Mouse (Mus musculus): ENCODE measurements around the gene Hils1. TPM values are rescaled to one million over a fixed set of nuclear protein-coding genes. Genes with fewer than 3 reads are reported as not detected.

Gene Hils1
- polyA plus RNA-seq, 1 experiment, result not detected

GRCm38 (mm10) chr11:94952169-94952568 is 15.2 kb upstream of the Hils1 start:
- Histone ChIP-seq H3K27me3 (ENCODE audit: control insufficient read depth, insufficient read depth, insufficient read length) (no peaks in the 10 kb centered on the region), H3K79me2 (ENCODE audit: control insufficient read depth, insufficient read depth) (no peaks in the 10 kb centered on the region), H3K79me3 (ENCODE audit: low read depth) (no peaks in the 10 kb centered on the region), H3K36me3 (ENCODE audit: control insufficient read depth, insufficient read depth) (peaks cover 3% of the 10 kb centered on the region), H3K4me3 (ENCODE audit: insufficient read depth, poor library complexity, severe bottlenecking) (no peak overlapping the region), H3ac (ENCODE audit: control insufficient read depth, insufficient read length, low read depth) (no peak overlapping the region)
- no peak for TF ChIP-seq MAX (IDR thresholded peaks at IDR 0.05)

GRCm38 (mm10) chr11:94955103-94955502 is 12.3 kb upstream of the Hils1 start:
- H3K79me2 ChIP-seq (ENCODE audit: control insufficient read depth, insufficient read depth), result no peaks in the 10 kb centered on the region
- no peaks in the 10 kb centered on the region for H3K79me3 ChIP-seq (ENCODE audit: low read depth)
- H3K27me3 ChIP-seq (ENCODE audit: control insufficient read depth, insufficient read depth, insufficient read length), result no peaks in the 10 kb centered on the region
- no peak overlapping the region for H3ac ChIP-seq (ENCODE audit: control insufficient read depth, insufficient read length, low read depth)
- TF ChIP-seq MAX (IDR thresholded peaks at IDR 0.05) (no peak), MYOG (IDR thresholded peaks at IDR 0.05; ENCODE audit: control insufficient read depth, extremely low read depth, insufficient read length) (no peak), MYOD1 (IDR thresholded peaks at IDR 0.05; ENCODE audit: control insufficient read depth, insufficient read length, low read depth) (no peak), USF1 (IDR thresholded peaks at IDR 0.05; ENCODE audit: low read depth) (no peak), CEBPB (IDR thresholded peaks at IDR 0.05; ENCODE audit: low read depth) (no peak), CTCF (IDR thresholded peaks at IDR 0.05; ENCODE audit: control insufficient read depth, insufficient read depth, insufficient read length) (no peak), FOSL1 (IDR thresholded peaks at IDR 0.05; ENCODE audit: insufficient read depth, low read length, poor library complexity, severe bottlenecking) (no peak)
- no peaks in the 10 kb centered on the region for H3K36me3 ChIP-seq (ENCODE audit: control insufficient read depth, insufficient read depth)
- H3K4me3 ChIP-seq (ENCODE audit: insufficient read depth, poor library complexity, severe bottlenecking), result no peak overlapping the region

DNA sequence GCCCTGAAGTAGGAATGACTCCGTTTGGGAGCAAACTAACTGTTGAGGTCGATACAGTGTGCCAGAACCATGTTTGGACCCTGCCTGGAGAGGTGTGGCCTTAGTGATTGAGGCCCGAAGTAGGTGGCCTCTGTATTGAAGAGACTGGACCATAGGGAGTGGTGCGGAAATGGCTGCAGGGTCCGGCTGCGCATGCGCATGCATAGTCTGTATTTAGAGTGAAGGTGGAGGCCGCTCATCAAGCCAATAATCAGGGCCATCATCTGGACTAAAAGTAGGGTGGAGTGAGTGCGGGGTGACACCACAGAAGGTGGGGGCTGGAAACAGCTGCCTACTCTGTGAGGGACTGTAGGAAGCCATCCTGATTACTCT is 9.7 kb upstream of the Hils1 start:
- no peaks in the 10 kb centered on the region for H3K79me3 ChIP-seq (ENCODE audit: low read depth)
- TF ChIP-seq MYOG (IDR thresholded peaks at IDR 0.05; ENCODE audit: control insufficient read depth, extremely low read depth, insufficient read length) (no peak), MAX (IDR thresholded peaks at IDR 0.05) (no peak), USF1 (IDR thresholded peaks at IDR 0.05; ENCODE audit: low read depth) (no peak), CEBPB (IDR thresholded peaks at IDR 0.05; ENCODE audit: low read depth) (no peak), CTCF (IDR thresholded peaks at IDR 0.05; ENCODE audit: control insufficient read depth, insufficient read depth, insufficient read length) (no peak), FOSL1 (IDR thresholded peaks at IDR 0.05; ENCODE audit: insufficient read depth, low read length, poor library complexity, severe bottlenecking) (no peak), MYOD1 (IDR thresholded peaks at IDR 0.05; ENCODE audit: control insufficient read depth, insufficient read length, low read depth) (no peak)
- H3K27me3 ChIP-seq (ENCODE audit: control insufficient read depth, insufficient read depth, insufficient read length), result no peaks in the 10 kb centered on the region
- no peak overlapping the region for H3ac ChIP-seq (ENCODE audit: control insufficient read depth, insufficient read length, low read depth)
- H3K4me3 ChIP-seq (ENCODE audit: insufficient read depth, poor library complexity, severe bottlenecking), result no peak overlapping the region
- no peaks in the 10 kb centered on the region for H3K79me2 ChIP-seq (ENCODE audit: control insufficient read depth, insufficient read depth)
- no peaks in the 10 kb centered on the region for H3K36me3 ChIP-seq (ENCODE audit: control insufficient read depth, insufficient read depth)

DNA sequence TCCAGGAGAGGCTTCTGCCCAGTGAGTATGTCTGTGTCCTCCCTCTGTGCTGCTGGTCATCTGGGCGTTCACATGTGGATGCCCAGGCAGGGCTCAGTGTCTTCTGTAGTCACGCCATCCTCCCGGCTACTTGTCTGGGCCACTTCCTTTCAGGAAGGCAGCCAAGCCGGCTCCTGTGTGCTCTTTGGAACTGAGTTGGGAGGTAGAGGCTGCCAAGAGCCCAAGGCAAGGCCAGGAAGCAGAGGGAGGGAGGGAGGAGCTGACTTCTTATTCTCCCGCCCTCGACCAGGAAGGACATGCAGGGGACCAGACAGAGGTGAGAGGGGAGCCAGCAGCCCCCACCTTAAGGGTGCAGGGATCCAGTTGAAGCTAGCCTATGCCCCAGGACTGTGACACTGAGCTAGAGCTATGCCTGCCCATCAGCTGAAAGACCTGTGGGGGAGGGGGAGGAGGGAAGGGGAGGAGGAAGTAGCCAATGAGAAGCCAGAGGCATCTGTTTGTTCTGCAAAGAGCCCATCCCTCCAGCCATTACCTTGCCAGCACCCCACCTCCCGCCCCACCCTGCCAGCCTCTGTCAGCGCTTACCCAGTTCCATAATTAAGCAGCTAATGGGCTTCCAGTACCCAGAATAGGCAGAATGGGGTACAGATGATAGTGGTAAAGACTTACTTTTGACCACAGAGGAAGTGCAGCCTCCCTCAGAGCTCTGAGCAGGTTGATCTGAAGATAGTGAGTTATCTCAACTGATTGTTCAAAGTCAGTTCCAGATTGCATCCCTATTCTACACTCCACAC is 9.1 kb upstream of the Hils1 start:
- H3K27me3 ChIP-seq (ENCODE audit: control insufficient read depth, insufficient read depth, insufficient read length), result no peaks in the 10 kb centered on the region
- no peak overlapping the region for H3ac ChIP-seq (ENCODE audit: control insufficient read depth, insufficient read length, low read depth)
- no peaks in the 10 kb centered on the region for H3K79me2 ChIP-seq (ENCODE audit: control insufficient read depth, insufficient read depth)
- no peaks in the 10 kb centered on the region for H3K79me3 ChIP-seq (ENCODE audit: low read depth)
- TF ChIP-seq MYOD1 (IDR thresholded peaks at IDR 0.05; ENCODE audit: control insufficient read depth, insufficient read length, low read depth) (no peak), MAX (IDR thresholded peaks at IDR 0.05) (no peak), CEBPB (IDR thresholded peaks at IDR 0.05; ENCODE audit: low read depth) (no peak), MYOG (IDR thresholded peaks at IDR 0.05; ENCODE audit: control insufficient read depth, extremely low read depth, insufficient read length) (no peak), FOSL1 (IDR thresholded peaks at IDR 0.05; ENCODE audit: insufficient read depth, low read length, poor library complexity, severe bottlenecking) (no peak), USF1 (IDR thresholded peaks at IDR 0.05; ENCODE audit: low read depth) (no peak), CTCF (IDR thresholded peaks at IDR 0.05; ENCODE audit: control insufficient read depth, insufficient read depth, insufficient read length) (no peak)
- H3K36me3 ChIP-seq (ENCODE audit: control insufficient read depth, insufficient read depth), result no peaks in the 10 kb centered on the region
- no peak overlapping the region for H3K4me3 ChIP-seq (ENCODE audit: insufficient read depth, poor library complexity, severe bottlenecking)

GRCm38 (mm10) chr11:94962534-94963101 is 4.8 kb upstream of the Hils1 start:
- peaks cover 3% of the 10 kb centered on the region for H3K27me3 ChIP-seq (ENCODE audit: control insufficient read depth, insufficient read depth, insufficient read length)
- TF ChIP-seq USF1 (IDR thresholded peaks at IDR 0.05; ENCODE audit: low read depth), result no peak
- TF ChIP-seq MAX (IDR thresholded peaks at IDR 0.05), result no peak
- no peak for TF ChIP-seq CEBPB (IDR thresholded peaks at IDR 0.05; ENCODE audit: low read depth)
- TF ChIP-seq FOSL1 (IDR thresholded peaks at IDR 0.05; ENCODE audit: insufficient read depth, low read length, poor library complexity, severe bottlenecking), result no peak
- TF ChIP-seq MYOD1 (IDR thresholded peaks at IDR 0.05; ENCODE audit: control insufficient read depth, insufficient read length, low read depth), result no peak
- TF ChIP-seq CTCF (IDR thresholded peaks at IDR 0.05; ENCODE audit: control insufficient read depth, insufficient read depth, insufficient read length), result no peak
- no peak for TF ChIP-seq MYOG (IDR thresholded peaks at IDR 0.05; ENCODE audit: control insufficient read depth, extremely low read depth, insufficient read length)
- H3K79me3 ChIP-seq (ENCODE audit: low read depth), result no peaks in the 10 kb centered on the region
- no peaks in the 10 kb centered on the region for H3K36me3 ChIP-seq (ENCODE audit: control insufficient read depth, insufficient read depth)
- H3ac ChIP-seq (ENCODE audit: control insufficient read depth, insufficient read length, low read depth), result no peak overlapping the region
- H3K4me3 ChIP-seq (ENCODE audit: insufficient read depth, poor library complexity, severe bottlenecking), result no peak overlapping the region
- H3K79me2 ChIP-seq (ENCODE audit: control insufficient read depth, insufficient read depth), result no peaks in the 10 kb centered on the region
